Mouse (Mus musculus) MEL (cell line): ENCODE results near the gene Il6st. TPM values are rescaled to one million over a fixed set of nuclear protein-coding genes. Genes with fewer than 3 reads are reported as not detected.
A peak's percentile ranks its signal among the peaks of the same experiment; 100 is the strongest.

Experiments
- DNase-seq: peaks from one replicate; pipeline ENCODE4 v3.0.0; 2011; ENCODE audit warnings: low read depth, low spot score
- H3K27ac ChIP-seq: 2 replicates; pipeline ENCODE4 v1.5.1; 2012; ENCODE audit warnings: low read depth, mild to moderate bottlenecking, control low read depth, low read length, moderate library complexity; ENCODE audit not compliant: control insufficient read depth
- H3K27me3 ChIP-seq, 2 experiments: fragments of 150-350 bp in 1 of 2; sonication (generic) in 1 of 2; 2 replicates each; pipeline ENCODE4 v1.6.1; 2012; ENCODE audit warnings: low read length in 2 of 2, mild to moderate bottlenecking in 2 of 2, improper control_type of control experiment in 1 of 2, moderate library complexity in 1 of 2; ENCODE audit not compliant: insufficient read depth in 2 of 2, control insufficient read depth in 1 of 2
- H3K36me3 ChIP-seq, 2 experiments: 2 replicates each; pipeline ENCODE4 v1.6.1; 2012 to 2014; ENCODE audit warnings: low read length in 2 of 2, improper control_type of control experiment in 1 of 2, inconsistent platforms in 1 of 2, mild to moderate bottlenecking in 1 of 2; ENCODE audit not compliant: insufficient read depth in 2 of 2, control insufficient read depth in 1 of 2
- H3K4me1 ChIP-seq, 2 experiments: fragments of 150-350 bp in 1 of 2; sonication (generic) in 1 of 2; 2 replicates each; pipeline ENCODE4 v1.6.1; 2012; ENCODE audit warnings: low read length in 2 of 2, improper control_type of control experiment in 1 of 2, mild to moderate bottlenecking in 1 of 2; ENCODE audit not compliant: insufficient read depth in 2 of 2, control insufficient read depth in 1 of 2
- H3K4me3 ChIP-seq, 2 experiments: fragments of 150-350 bp in 1 of 2; sonication (generic) in 1 of 2; 2 replicates each; pipeline ENCODE4 v1.5.1; 2012; ENCODE audit warnings: low read depth in 2 of 2, low read length in 2 of 2, mild to moderate bottlenecking in 2 of 2, moderate library complexity in 2 of 2, control low read depth in 1 of 2, improper control_type of control experiment in 1 of 2; ENCODE audit not compliant: control insufficient read depth in 1 of 2, insufficient read depth in 1 of 2
- H3K79me2 ChIP-seq: 2 replicates; pipeline ENCODE4 v1.6.1; 2012; ENCODE audit warnings: mild to moderate bottlenecking, low read length, moderate library complexity; ENCODE audit not compliant: control insufficient read depth, poor library complexity, insufficient read depth
- H3K9ac ChIP-seq: 2 replicates; pipeline ENCODE4 v1.6.1; 2012; ENCODE audit warnings: low read depth, mild to moderate bottlenecking, control low read depth, low read length, moderate library complexity; ENCODE audit not compliant: control insufficient read depth, poor library complexity, severe bottlenecking
- H3K9me3 ChIP-seq: fragments of 150-350 bp; sonication (generic); replicated peaks from 2 replicates; pipeline ENCODE4 v1.6.1; 2012; ENCODE audit warnings: mild to moderate bottlenecking, low read length, improper control_type of control experiment, moderate library complexity; ENCODE audit not compliant: insufficient read depth
- CHD1 ChIP-seq: IDR thresholded peaks from 2 replicates; pipeline ENCODE4 v1.6.1; 2012; ENCODE audit warnings: low read depth, mild to moderate bottlenecking, inconsistent platforms, low read length, improper control_type of control experiment
- CTCF ChIP-seq, 3 experiments: IDR thresholded peaks in 2 of 3; conservative IDR thresholded peaks in 1 of 3; 2 replicates each; pipeline ENCODE4 v1.5.1; 2011 to 2012; ENCODE audit warnings: low read length in 3 of 3, low read depth in 2 of 3, mild to moderate bottlenecking in 2 of 3, improper control_type of control experiment in 1 of 3, inconsistent platforms in 1 of 3, mixed read lengths in 1 of 3, moderate library complexity in 1 of 3; ENCODE audit not compliant: control insufficient read depth in 1 of 3, insufficient read depth in 1 of 3, poor library complexity in 1 of 3, severe bottlenecking in 1 of 3
- E2F4 ChIP-seq: IDR thresholded peaks from 2 replicates; pipeline ENCODE4 v1.6.1; 2011; ENCODE audit warnings: low read depth, low read length, improper control_type of control experiment, borderline replicate concordance
- ELF1 ChIP-seq: IDR thresholded peaks from 2 replicates; pipeline ENCODE4 v1.6.1; 2014; ENCODE audit warnings: low read depth, mild to moderate bottlenecking, inconsistent platforms, low read length, improper control_type of control experiment, moderate library complexity
- ETS1 ChIP-seq: IDR thresholded peaks from 2 replicates; pipeline ENCODE4 v1.6.1; 2012; ENCODE audit warnings: low read depth, mild to moderate bottlenecking, inconsistent platforms, low read length, improper control_type of control experiment, moderate library complexity
- GABPA ChIP-seq: IDR thresholded peaks from 2 replicates; pipeline ENCODE4 v1.6.1; 2012; ENCODE audit warnings: low read depth, mild to moderate bottlenecking, inconsistent platforms, low read length, improper control_type of control experiment, moderate library complexity
- HCFC1 ChIP-seq: IDR thresholded peaks from 2 replicates; pipeline ENCODE4 v1.6.1; 2012; ENCODE audit warnings: low read depth, mild to moderate bottlenecking, inconsistent platforms, low read length, improper control_type of control experiment, moderate library complexity
- JUND ChIP-seq: IDR thresholded peaks from 2 replicates; pipeline ENCODE4 v1.6.1; 2011; ENCODE audit warnings: low read depth, mild to moderate bottlenecking, improper control_type of control experiment, low read length
- MAX ChIP-seq: IDR thresholded peaks from 2 replicates; pipeline ENCODE4 v1.6.1; 2011; ENCODE audit warnings: low read length, improper control_type of control experiment
- MEF2A ChIP-seq: IDR thresholded peaks from 2 replicates; pipeline ENCODE4 v1.6.1; 2014; ENCODE audit warnings: low read depth, mild to moderate bottlenecking, inconsistent platforms, low read length, improper control_type of control experiment; ENCODE audit not compliant: poor library complexity, insufficient replicate concordance, severe bottlenecking; ENCODE audit errors: extremely low read depth
- MXI1 ChIP-seq: IDR thresholded peaks from 2 replicates; pipeline ENCODE4 v1.6.1; 2011; ENCODE audit warnings: mild to moderate bottlenecking, low read depth, low read length, improper control_type of control experiment
- MYB ChIP-seq: IDR thresholded peaks from 2 replicates; pipeline ENCODE4 v1.6.1; 2011; ENCODE audit warnings: mild to moderate bottlenecking, low read depth, low read length, improper control_type of control experiment
- MYC ChIP-seq: IDR thresholded peaks from 2 replicates; pipeline ENCODE4 v1.6.1; 2011; ENCODE audit warnings: low read depth, mild to moderate bottlenecking, low read length, improper control_type of control experiment, moderate library complexity
- NELFE ChIP-seq: IDR thresholded peaks from 2 replicates; pipeline ENCODE4 v1.6.1; 2011; ENCODE audit warnings: low read depth, low read length, improper control_type of control experiment
- POLR2A ChIP-seq, 2 experiments: IDR thresholded peaks; 2 replicates each; pipeline ENCODE4 v1.6.1; 2011 to 2012; ENCODE audit warnings: low read length in 2 of 2, mild to moderate bottlenecking in 2 of 2, control low read depth in 1 of 2, improper control_type of control experiment in 1 of 2, low read depth in 1 of 2, moderate library complexity in 1 of 2; ENCODE audit not compliant: control insufficient read depth in 1 of 2, insufficient read depth in 1 of 2, poor library complexity in 1 of 2
- POLR2AphosphoS2 ChIP-seq: IDR thresholded peaks from 2 replicates; pipeline ENCODE4 v1.6.1; 2011; ENCODE audit warnings: low read length, improper control_type of control experiment
- RAD21 ChIP-seq: IDR thresholded peaks from 2 replicates; pipeline ENCODE4 v1.6.1; 2011; ENCODE audit warnings: mild to moderate bottlenecking, low read depth, low read length, improper control_type of control experiment
- RCOR1 ChIP-seq: IDR thresholded peaks from 2 replicates; pipeline ENCODE4 v1.6.1; 2012; ENCODE audit warnings: low read depth, mild to moderate bottlenecking, inconsistent platforms, low read length, improper control_type of control experiment
- SIN3A ChIP-seq: IDR thresholded peaks from 2 replicates; pipeline ENCODE4 v1.6.1; 2012; ENCODE audit warnings: low read length, improper control_type of control experiment, inconsistent platforms
- SMC3 ChIP-seq: IDR thresholded peaks from 2 replicates; pipeline ENCODE4 v1.6.1; 2011; ENCODE audit warnings: low read depth, low read length, improper control_type of control experiment
- TAL1 ChIP-seq: IDR thresholded peaks from 2 replicates; pipeline ENCODE4 v1.6.1; 2012; ENCODE audit warnings: mild to moderate bottlenecking, inconsistent platforms, low read length, moderate library complexity, mixed read lengths
- TBP ChIP-seq: IDR thresholded peaks from 2 replicates; pipeline ENCODE4 v1.8.0; 2011; ENCODE audit warnings: low read depth, low read length, improper control_type of control experiment
- TCF12 ChIP-seq: IDR thresholded peaks from 2 replicates; pipeline ENCODE4 v1.6.1; 2014; ENCODE audit warnings: low read depth, mild to moderate bottlenecking, inconsistent platforms, low read length, improper control_type of control experiment, moderate library complexity
- UBTF ChIP-seq: IDR thresholded peaks from 2 replicates; pipeline ENCODE4 v1.6.1; 2012; ENCODE audit warnings: low read depth, mild to moderate bottlenecking, inconsistent platforms, low read length, improper control_type of control experiment, moderate library complexity, borderline replicate concordance; ENCODE audit not compliant: insufficient read depth
- USF1 ChIP-seq: IDR thresholded peaks from 2 replicates; pipeline ENCODE4 v1.6.1; 2014; ENCODE audit warnings: low read depth, mild to moderate bottlenecking, inconsistent platforms, low read length, improper control_type of control experiment, moderate library complexity
- USF2 ChIP-seq, 2 experiments: IDR thresholded peaks; 2 replicates each; pipeline ENCODE4 v1.6.1; 2011 to 2012; ENCODE audit warnings: improper control_type of control experiment in 2 of 2, low read length in 2 of 2, borderline replicate concordance in 1 of 2, inconsistent platforms in 1 of 2, low read depth in 1 of 2, mild to moderate bottlenecking in 1 of 2; ENCODE audit not compliant: insufficient read depth in 1 of 2
- ZC3H11A ChIP-seq: IDR thresholded peaks from 2 replicates; pipeline ENCODE4 v1.6.1; 2012; ENCODE audit warnings: low read depth, mild to moderate bottlenecking, inconsistent platforms, low read length, improper control_type of control experiment
- ZMIZ1 ChIP-seq: IDR thresholded peaks from 2 replicates; pipeline ENCODE4 v1.6.1; 2012; ENCODE audit warnings: low read depth, mild to moderate bottlenecking, inconsistent platforms, low read length, improper control_type of control experiment, moderate library complexity
- ZNF384 ChIP-seq: IDR thresholded peaks from 2 replicates; pipeline ENCODE4 v1.6.1; 2012; ENCODE audit warnings: low read depth, mild to moderate bottlenecking, inconsistent platforms, low read length, improper control_type of control experiment
- polyA plus RNA-seq, 2 experiments: library from polyadenylated mRNA; stranded (reverse) in 1 of 2; unstranded in 1 of 2; fragments of >175 nt in 1 of 2; fragments of >200 nt in 1 of 2; gene quantifications; 2 replicates each; pipeline versions ENCODE4 v1.2.1 to v1.2.4; 2012; ENCODE audit warnings: low replicate concordance in 2 of 2, low read depth in 1 of 2; ENCODE audit not compliant: insufficient read length in 2 of 2, insufficient read depth in 1 of 2, missing spikeins in 1 of 2
- total RNA-seq: library from RNA; depleted of rRNA; stranded (reverse); fragments of 300-350 nt; gene quantifications from 2 replicates; pipeline ENCODE4 v1.2.3, GENCODE M21; 2012

Gene Il6st
- total and polyA plus RNA-seq, 3 experiments, result 1.7 to 3.7 TPM; not detected in 1

DNA sequence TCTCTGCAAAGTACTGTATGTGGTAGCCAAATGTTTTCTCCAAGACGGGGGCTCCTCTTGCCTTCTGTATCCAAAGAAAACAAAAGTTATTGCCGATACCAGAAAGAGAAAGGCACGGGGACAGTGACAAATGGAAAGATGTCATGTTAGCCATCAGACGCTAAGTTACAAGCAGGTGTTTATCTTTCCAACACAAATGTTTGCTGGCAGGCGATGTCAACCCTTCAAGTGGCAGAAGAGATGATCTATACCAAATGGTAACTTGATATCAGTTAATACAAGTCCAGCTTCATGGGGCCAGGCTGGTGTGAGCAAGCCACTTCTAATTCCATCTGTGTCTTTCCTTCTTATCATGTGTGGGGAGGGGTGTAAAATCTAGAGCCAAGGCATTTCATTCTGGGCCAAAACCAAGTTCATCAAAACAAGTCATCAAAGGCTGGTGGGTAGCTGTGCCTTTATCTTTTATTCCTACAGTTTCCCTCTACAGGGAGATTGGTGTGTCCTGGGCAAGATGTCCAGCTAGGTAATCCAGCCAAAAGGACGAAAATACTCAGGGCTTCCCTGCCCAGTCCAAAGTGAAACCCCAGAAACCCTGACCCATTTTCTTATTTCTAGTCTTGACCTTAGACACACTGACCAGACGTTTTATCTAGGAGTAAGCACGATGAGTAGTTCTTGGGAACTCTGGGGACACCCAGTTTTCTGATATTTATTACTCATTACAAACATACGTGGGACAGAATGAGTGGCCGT, 77.5 kb downstream of the Il6st start (continued):
- peak; percentile 85 for TF ChIP-seq TCF12
- TF ChIP-seq MAX, result peak; percentile 19; the same call in 1 of the 2 replicates
- no peak for TF ChIP-seq ZNF384
- TF ChIP-seq UBTF, result no peak
- no peak for TF ChIP-seq MYC
- TF ChIP-seq POLR2A (IDR thresholded peaks at IDR 0.05; ENCODE audit: control insufficient read depth in 1 of 2, insufficient read depth in 1 of 2, low read depth in 1 of 2, low read length in 2 of 2, poor library complexity in 1 of 2), result no peak
- peak; percentile 57 for TF ChIP-seq TAL1
- TF ChIP-seq E2F4, result no peak
- peak; percentile 21; the same call in 1 of the 2 replicates for TF ChIP-seq USF1
- no peak for TF ChIP-seq GABPA
- no peak for TF ChIP-seq POLR2AphosphoS2
- TF ChIP-seq USF2 (IDR thresholded peaks at IDR 0.05; ENCODE audit: borderline replicate concordance in 1 of 2, insufficient read depth in 1 of 2, low read depth in 1 of 2, low read length in 2 of 2), result no peak
- TF ChIP-seq SMC3, result no peak
- TF ChIP-seq RCOR1, result no peak
- no peak; the same call in 1 of the 2 replicates for TF ChIP-seq MXI1
- TF ChIP-seq JUND, result no peak
- TF ChIP-seq ZMIZ1, result no peak

DNA sequence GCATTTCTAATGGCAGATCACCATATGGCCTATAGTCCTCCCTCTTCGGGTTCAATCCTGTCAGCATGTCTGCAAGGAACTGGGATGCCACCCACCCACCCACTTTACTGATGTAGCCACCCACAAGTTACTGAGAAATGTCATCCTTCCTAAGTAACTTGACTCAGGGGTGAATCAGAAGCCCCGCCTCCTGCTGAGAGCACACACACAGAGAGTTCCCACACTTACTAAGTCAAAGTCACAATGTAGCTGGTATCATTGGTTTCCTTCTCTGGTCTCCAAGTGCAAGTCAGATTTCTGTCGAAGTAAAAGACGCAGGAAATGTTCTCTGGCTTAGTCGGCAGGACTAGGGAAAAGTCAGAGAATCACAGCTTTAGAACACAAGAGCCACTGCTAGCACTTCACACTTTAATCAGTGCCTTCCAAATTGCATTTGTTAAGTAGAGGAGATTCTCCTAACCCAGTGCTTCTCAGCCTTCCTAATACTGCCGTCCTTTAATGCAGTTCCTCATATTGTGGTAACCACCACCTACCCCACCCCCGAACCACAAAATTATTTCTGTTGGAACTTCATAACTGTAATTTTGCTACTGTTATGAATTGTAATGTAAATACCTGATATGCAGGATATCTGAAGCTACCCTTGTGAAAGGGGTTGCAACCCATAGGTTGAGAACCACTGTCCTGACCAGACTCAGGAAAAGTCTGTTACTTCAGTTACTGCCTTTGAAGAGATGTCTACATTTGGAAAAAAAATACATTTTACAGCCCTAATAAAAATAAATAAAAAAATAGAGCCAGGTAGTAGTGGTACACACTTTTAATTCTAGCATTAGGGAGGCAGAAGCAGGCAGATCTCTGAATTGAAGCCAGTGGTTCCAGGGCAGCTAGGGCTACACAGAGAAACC, 88.0 kb downstream of the Il6st start:
- Histone ChIP-seq H3K27ac (peak overlapping the region; percentile 81), H3K36me3 (peaks cover 0 to 8% of the 10 kb centered on the region in 2 experiments; a peak in 2 of 4 replicates), H3K4me3 (peak overlapping the region; percentile 31 to 38; a peak in 3 of 4 replicates), H3K4me1 (peaks cover 9 to 13% of the 10 kb centered on the region in 2 experiments), H3K79me2 (no peaks in the 10 kb centered on the region), H3K9me3 (no peaks in the 10 kb centered on the region), H3K27me3 (no peaks in the 10 kb centered on the region), H3K9ac (peak overlapping the region; percentile 24; the same call in 1 of the 2 replicates)
- DNase-seq, result peak; percentile 83
- TF ChIP-seq HCFC1, result no peak
- TF ChIP-seq SMC3, result no peak
- TF ChIP-seq ZC3H11A, result no peak
- TF ChIP-seq MYC, result no peak
- peak; percentile 35; the same call in 1 of the 2 replicates for TF ChIP-seq NELFE
- 0 out of 2 replicates have a peak, but pooled peaks have one; percentile 83 for TF ChIP-seq CHD1
- no peak for TF ChIP-seq UBTF
- TF ChIP-seq JUND, result 0 out of 2 replicates have a peak, but pooled peaks have one; percentile 22
- TF ChIP-seq MEF2A, result no peak
- no peak for TF ChIP-seq POLR2AphosphoS2
- no peak for TF ChIP-seq USF1
- no peak for TF ChIP-seq CTCF (IDR thresholded peaks at IDR 0.05 in 2 of 3, conservative IDR thresholded peaks at IDR 0.05 in 1 of 3; ENCODE audit: control insufficient read depth in 1 of 3, insufficient read depth in 1 of 3, low read depth in 2 of 3, low read length in 3 of 3, poor library complexity in 1 of 3, severe bottlenecking in 1 of 3)
- TF ChIP-seq TCF12, result peak; percentile 65
- peak; percentile 71 for TF ChIP-seq ETS1
- 0 out of 2 replicates have a peak, but pooled peaks have one; percentile 33 for TF ChIP-seq MXI1
- peak; percentile 65 for TF ChIP-seq ZNF384
- TF ChIP-seq TAL1, result no peak
- peak; percentile 98 for TF ChIP-seq MYB
- TF ChIP-seq GABPA, result no peak
- TF ChIP-seq ELF1, result no peak
- peak; percentile 63 for TF ChIP-seq SIN3A
- no peak for TF ChIP-seq RAD21
- 0 out of 2 replicates have a peak, but pooled peaks have one; percentile 46 for TF ChIP-seq TBP
